Mouse (Mus musculus) left cerebral cortex, adult 11 months (tissue): ENCODE results near the gene Cntnap2.

Experiments used
- DNase-seq: peaks from one replicate; pipeline ENCODE4 v3.0.0; 2022; ENCODE audit warnings: low spot score

Gene Cntnap2

GRCm38 (mm10) chr6:45059091-45059490 lies at the start of gene Cntnap2:
Gene Cntnap2, plus strand, starts transcription at chr6:45059357.
- DNase-seq = no peak

GRCm38 (mm10) chr6:45026011-45026682 lies 33.0 kb upstream of the Cntnap2 start:
- peak; percentile 17 for DNase-seq

- DNase-seq = no peak
Observed at GRCm38 (mm10) chr6:45039454-45039853, 19.7 kb upstream of the Cntnap2 start.

GRCm38 (mm10) chr6:45059556-45060471 lies 657 bp downstream of the Cntnap2 start:
- DNase-seq = peak; percentile 59

- DNase-seq = no peak
Observed at GRCm38 (mm10) chr6:45062214-45062997, 3.2 kb downstream of the Cntnap2 start.

GRCm38 (mm10) chr6:45088304-45088703 lies 29.1 kb downstream of the Cntnap2 start:
- DNase-seq = no peak

GRCm38 (mm10) chr6:45113613-45114012 lies 54.5 kb downstream of the Cntnap2 start:
- DNase-seq = no peak

- no peak for DNase-seq
Observed at GRCm38 (mm10) chr6:45144882-45145281, 85.7 kb downstream of the Cntnap2 start.

GRCm38 (mm10) chr6:45205039-45205438 lies 145.9 kb downstream of the Cntnap2 start:
- DNase-seq = no peak

- DNase-seq = no peak
Observed at GRCm38 (mm10) chr6:45214330-45214729, 155.2 kb downstream of the Cntnap2 start.

- no peak for DNase-seq
Observed at GRCm38 (mm10) chr6:45229002-45229401, 169.8 kb downstream of the Cntnap2 start.

GRCm38 (mm10) chr6:45232571-45232970 lies 173.4 kb downstream of the Cntnap2 start:
- DNase-seq = no peak

- DNase-seq = no peak
Observed at GRCm38 (mm10) chr6:45236531-45236930, 177.4 kb downstream of the Cntnap2 start.

- DNase-seq = no peak
Observed at GRCm38 (mm10) chr6:45238117-45238516, 179.0 kb downstream of the Cntnap2 start.

GRCm38 (mm10) chr6:45241218-45241617 lies 182.1 kb downstream of the Cntnap2 start:
- DNase-seq = no peak

GRCm38 (mm10) chr6:45244680-45245079 lies 185.5 kb downstream of the Cntnap2 start:
- no peak for DNase-seq

- DNase-seq = no peak
Observed at GRCm38 (mm10) chr6:45258047-45258446, 198.9 kb downstream of the Cntnap2 start.

- peak; percentile 13 for DNase-seq
Observed at GRCm38 (mm10) chr6:45271537-45271936, 212.4 kb downstream of the Cntnap2 start.

GRCm38 (mm10) chr6:45273259-45273775 lies 214.2 kb downstream of the Cntnap2 start:
- no peak for DNase-seq

GRCm38 (mm10) chr6:45290154-45290553 lies 231.0 kb downstream of the Cntnap2 start:
- DNase-seq = no peak

GRCm38 (mm10) chr6:45317455-45317854 lies 258.3 kb downstream of the Cntnap2 start:
- no peak for DNase-seq

- DNase-seq = no peak
Observed at GRCm38 (mm10) chr6:45323505-45323904, 264.3 kb downstream of the Cntnap2 start.
